Mouse (Mus musculus) urinary bladder, adult 2 months (tissue): ENCODE results near the gene Ntn3. TPM values are rescaled to one million over a fixed set of nuclear protein-coding genes. Genes with fewer than 3 reads are reported as not detected.

Source experiments
- DNase-seq: peaks from one replicate; pipeline ENCODE4 v3.0.0; 2022; ENCODE audit warnings: low spot score
- polyA plus RNA-seq: library from polyadenylated mRNA; depleted of rRNA; stranded (reverse); fragments of >200 nt; gene quantifications from 2 replicates; pipeline ENCODE4 v1.2.3, GENCODE M21; 2012

The Ntn3 gene
- polyA plus RNA-seq, 1 experiment, result 0.88 TPM

- DNase-seq, result no peak
Observed at GRCm38 (mm10) chr17:24211631-24212440, 2.5 kb upstream of the Ntn3 start.

DNA sequence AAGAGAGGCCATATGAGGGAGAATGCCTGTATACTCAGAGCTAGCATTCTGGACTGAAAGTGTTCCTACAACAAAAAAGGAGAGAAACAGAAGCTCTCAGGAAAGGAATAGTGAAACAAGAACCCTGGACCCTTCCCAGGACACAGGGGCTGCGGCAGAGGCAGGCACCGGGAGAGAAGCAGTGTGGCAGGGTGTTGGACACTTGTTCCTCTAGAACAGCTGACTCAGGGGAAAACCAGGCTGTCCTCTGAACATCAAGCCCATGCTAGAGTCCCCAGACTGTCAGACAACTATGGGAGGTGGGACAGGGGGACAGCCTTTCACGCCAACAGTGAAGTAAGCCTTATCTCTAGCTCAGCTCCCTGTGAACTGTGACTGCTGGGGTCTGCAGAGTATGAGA, 1.3 kb upstream of the Ntn3 start:
- no peak for DNase-seq

DNA sequence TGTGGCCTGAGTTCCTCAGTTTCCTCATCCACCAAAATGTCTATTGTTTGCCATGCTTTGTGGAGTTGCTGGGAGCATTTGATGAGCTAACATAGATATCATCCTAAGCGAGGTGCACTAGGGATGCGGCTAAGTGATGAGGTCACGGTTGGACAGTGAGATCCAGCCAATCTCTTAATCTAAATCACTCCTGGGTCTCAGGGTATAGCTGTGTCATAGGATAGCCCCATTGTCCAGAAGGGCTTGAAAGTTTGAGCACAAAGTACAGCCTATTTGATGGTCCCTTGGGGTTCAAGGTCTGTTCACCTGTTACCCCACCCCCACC, 547 bp upstream of the Ntn3 start:
- no peak for DNase-seq

- DNase-seq, result no peak
Observed at GRCm38 (mm10) chr17:24208641-24209042, 689 bp downstream of the Ntn3 start.

DNA sequence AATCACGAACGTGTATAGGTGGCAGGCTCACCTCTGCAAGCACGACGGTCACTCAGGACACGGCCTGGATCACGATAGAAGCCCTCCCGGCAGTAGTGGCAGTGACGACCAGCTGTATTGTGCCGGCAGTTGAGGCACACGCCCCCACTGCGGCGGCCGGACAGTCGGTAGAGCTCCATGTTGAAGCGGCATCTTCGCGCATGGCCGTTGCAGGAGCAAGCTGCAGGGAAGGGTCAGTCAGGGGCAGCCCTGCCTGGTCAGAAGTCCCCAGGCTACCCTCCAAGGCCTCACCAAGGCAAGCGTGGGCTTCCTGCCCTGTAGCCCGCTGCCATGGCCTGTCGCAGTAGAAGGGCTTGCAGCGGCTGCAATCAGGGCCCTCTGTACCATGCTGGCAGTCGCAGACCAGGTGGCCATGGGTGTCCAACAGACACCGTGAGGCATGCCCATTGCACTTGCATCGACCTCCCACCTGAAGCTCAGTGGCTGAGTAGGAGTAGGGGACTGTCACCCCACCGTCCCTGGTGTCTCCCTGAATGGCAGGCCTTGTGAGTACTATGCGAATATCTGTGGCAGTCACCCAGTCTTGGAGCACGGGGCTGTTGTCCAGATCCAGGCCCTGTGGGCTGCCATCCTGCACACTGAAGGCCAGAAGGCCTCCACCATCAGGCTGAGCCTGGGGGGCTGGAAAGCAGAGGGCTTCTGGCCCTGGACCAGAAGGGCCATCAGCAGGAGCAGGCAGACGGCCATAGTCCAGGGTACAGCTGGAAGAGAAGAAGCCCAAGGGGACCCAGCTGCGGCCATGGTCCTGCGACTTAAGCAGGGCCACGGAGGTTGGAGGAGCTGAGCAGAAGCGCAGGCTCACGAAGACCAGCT, 1.3 kb downstream of the Ntn3 start:
- no peak for DNase-seq

DNA sequence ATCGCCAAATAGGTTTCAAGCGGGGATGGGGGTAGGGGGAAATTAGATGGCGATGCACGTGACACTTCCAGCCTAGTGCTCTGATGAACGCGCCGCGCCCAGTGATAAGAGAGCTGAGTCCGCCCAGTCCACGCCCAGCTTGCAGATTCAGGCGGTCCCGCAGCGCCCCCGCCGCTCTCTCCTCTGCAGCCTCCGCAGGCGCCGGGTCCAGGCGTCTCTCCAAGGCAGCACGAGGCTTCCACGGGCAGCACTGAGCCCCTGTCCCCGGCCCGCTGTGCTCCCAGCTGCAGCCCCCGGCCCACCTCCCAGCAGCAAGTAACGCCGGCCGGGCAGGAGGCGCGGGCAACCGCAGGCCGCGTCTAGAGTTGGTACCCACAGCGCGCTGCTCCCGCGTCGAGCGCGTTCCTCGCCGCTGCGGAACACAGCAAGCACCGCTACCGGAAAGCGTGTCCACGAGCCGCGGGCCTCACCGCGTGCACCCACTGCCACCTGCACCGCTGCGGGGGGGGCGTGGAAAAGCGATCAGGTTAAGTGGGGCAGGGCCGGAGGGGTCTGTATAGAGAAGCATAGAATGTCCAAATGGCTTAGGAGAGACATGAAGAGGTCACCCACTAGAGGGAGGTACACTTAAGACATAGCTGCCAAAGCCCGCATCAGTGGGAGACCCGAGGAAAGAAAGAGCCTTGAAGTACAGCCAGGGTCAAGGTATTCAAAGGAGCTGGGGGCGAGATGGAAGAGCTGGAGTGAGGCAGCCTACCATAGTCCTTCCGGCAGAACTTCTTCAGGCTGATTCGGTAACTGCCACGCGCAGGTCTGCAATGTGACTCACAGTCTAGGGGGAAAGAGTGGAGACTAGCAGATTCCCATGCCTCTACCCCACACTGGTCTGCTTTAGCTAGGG, 2.6 kb downstream of the Ntn3 start:
- no peak for DNase-seq

- DNase-seq, result no peak
Observed at GRCm38 (mm10) chr17:24205908-24206361, 3.4 kb downstream of the Ntn3 start.

GRCm38 (mm10) chr17:24205284-24205888, 3.9 kb downstream of the Ntn3 start, which contains the start of gene Tbc1d24:
Gene Tbc1d24, minus strand, starts transcription at chr17:24205562.
- peak; percentile 82 for DNase-seq

DNA sequence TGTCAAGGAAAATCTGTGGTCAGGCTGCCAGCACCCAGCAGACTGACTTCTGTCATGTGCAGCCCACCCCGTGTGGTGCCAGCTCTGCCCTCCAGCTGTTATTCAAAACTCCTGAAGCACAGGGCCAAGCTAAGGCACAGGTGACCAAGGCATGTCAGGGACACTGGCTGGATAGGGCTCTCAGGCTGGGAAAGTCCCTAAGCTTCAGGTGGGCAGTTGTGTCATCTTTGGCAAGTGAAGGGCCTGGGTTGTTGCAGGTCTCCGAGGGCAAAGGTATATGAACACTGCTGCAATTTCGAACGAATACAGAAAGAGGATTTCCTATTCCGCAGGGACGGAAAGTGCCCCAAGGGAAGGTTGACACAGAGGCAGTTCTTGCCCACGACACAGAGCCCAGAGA, 4.5 kb downstream of the Ntn3 start:
- no peak for DNase-seq

GRCm38 (mm10) chr17:24203611-24204534, 5.5 kb downstream of the Ntn3 start:
- no peak for DNase-seq

- DNase-seq, result no peak
Observed at GRCm38 (mm10) chr17:24203068-24203467, 6.3 kb downstream of the Ntn3 start.

GRCm38 (mm10) chr17:24201092-24201491, 8.2 kb downstream of the Ntn3 start:
- DNase-seq, result no peak

DNA sequence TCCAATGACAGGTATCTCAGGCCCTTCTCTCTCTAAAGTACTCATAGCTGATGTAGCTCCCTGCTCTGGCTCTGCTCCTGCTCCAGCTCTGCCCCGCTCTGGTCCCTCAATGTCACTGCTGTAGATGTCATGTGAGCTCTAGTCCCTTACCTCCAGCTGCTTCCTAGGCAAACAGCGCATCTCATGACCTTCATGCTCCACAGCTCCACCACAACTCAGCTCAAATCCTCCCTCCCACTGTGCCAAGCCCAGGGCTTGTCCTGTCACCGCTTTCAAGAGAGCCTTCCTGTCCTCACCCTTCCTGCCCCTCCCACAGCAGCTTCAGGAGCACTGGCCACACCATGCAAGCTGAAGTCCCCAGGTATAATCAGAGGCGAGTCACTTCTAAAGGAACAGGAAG, 9.6 kb downstream of the Ntn3 start:
- no peak for DNase-seq

DNA sequence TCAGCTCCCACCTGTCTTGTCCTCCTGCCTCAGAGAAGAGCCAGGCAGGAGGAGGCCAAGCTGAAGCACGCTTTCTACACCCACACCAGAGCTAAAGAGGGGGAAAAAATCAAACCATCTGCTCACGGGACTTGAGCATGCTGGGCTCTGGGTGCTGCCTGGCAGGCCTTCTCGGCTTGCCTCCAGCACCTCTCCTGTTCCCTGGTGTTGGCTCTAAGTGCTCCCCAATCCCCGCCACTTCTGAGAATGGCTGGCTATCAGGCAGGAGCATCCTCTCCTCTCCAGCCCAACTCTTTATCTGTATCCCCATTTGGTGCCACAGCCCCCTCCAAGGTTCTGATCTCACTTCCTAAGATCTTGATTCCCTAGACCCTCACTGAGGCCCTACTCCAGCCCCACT, 10.1 kb downstream of the Ntn3 start:
- DNase-seq, result no peak

DNA sequence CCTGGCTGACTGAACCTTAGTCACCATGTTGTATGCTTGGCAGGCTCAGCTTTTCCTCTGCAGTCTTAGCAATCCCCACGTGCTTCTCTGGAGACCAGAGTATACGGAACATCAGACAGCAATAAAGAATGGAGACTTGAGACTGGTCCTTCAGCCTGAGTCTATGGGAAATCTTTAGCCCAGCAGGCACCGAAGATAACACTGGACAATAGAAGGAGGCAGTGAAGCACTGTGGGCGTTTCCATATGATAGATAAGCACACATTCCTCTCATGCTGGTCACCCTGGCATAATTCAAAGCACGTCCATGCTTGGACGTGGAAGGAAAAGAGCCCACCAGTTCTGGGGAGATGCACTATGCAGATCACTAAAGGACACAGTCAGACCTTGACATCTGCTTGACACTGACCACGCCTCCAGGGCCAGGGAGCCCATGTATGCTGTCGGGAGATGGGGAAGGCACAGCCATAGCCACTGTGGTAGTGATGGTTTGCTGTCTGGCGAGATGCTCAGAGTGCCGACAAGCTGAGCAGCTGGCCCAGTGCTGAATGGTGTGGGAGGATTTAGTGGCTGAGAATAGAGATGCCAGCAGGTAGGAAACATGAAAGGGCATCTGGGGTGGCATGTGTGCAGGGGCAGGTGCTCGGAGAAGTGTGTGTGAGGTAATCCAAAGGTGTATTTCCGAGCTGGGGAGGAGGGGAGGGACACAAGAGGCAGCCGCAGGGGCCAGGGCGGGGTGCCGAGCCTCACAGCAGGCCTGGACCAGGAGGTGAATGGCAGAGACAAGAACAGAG, 12.1 kb downstream of the Ntn3 start:
- no peak for DNase-seq

- no peak for DNase-seq
Observed at GRCm38 (mm10) chr17:24195349-24195748, 14.0 kb downstream of the Ntn3 start.

- DNase-seq, result no peak
Observed at GRCm38 (mm10) chr17:24193769-24194168, 15.6 kb downstream of the Ntn3 start.

DNA sequence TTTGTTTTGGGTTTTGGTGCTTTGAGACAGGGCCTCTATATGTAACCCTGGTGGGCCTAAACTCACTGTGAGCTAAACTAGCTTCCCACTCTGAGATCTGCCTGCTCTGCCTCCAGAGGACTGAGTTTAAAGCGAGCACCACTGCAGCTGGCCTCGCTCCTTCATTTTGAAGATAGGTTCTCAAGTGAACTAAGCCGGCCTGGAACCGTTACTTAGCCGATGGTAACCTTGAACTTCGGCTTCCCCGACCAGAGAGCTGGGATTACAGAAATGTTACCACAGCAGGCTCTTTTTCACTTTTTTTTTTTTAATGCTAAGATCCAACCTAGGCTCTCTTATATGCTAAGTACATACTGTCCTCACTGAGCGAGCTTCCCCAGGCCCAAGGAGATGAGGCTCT, 16.1 kb downstream of the Ntn3 start:
- no peak for DNase-seq

- DNase-seq, result no peak
Observed at GRCm38 (mm10) chr17:24192848-24193247, 16.5 kb downstream of the Ntn3 start.

GRCm38 (mm10) chr17:24191481-24191880, 17.9 kb downstream of the Ntn3 start:
- no peak for DNase-seq
